26 mouse cellular contexts compared by ENCODE assay signal in genomic region chr2:70551446-70551845, GRCm38 (mm10). TPM values are rescaled to one million over a fixed set of nuclear protein-coding genes. Genes with fewer than 3 reads are reported as not detected.
DNase-seq lines count a peak whose midpoint lies in the region.
"Had no signal": no experiment of that assay in that cellular context is flagged by ENCODE, and none has a peak within 500 bp of the region (broad histone marks: within the 10 kb centered on the region; RNA-seq: fewer than 3 reads in every experiment).

No protein-coding gene starts in this region.

- peaks cover 5% of the 10 kb centered on the region; the same call in 1 of the 2 replicates for H3K4me1 ChIP-seq in heart, embryonic 10.5 days
- H3K4me1 ChIP-seq: forebrain, embryonic 10.5 days; forebrain, embryonic 13.5 days; hindbrain, embryonic 10.5 days; hindbrain, embryonic 13.5 days; intestine, embryonic 15.5 days had no signal

- H3K27me3 ChIP-seq in heart, embryonic 10.5 days (ENCODE audit: insufficient read depth, poor library complexity, severe bottlenecking), result peaks cover 3% of the 10 kb centered on the region; the same call in 1 of the 2 replicates
- H3K27me3 ChIP-seq: forebrain, embryonic 13.5 days; intestine, embryonic 15.5 days; Patski had no signal

- 76% methylated on average over 2 of the region's 2 CpGs for WGBS in heart, embryonic 10.5 days

- peak; percentile 41 for DNase-seq in heart, embryonic 10.5 days (ENCODE audit: low spot score)
- no peak for DNase-seq in heart, postnatal 10 days
- DNase-seq in B cell, adult 2 months, result peak; percentile 23 to 29
- DNase-seq in NIH3T3 (ENCODE audit: low read depth), result peak; percentile 35
- DNase-seq in gastrocnemius, postnatal 25 days, result no peak
- no peak for DNase-seq in adrenal gland, adult 2 months
- DNase-seq: adrenal gland, adult 8-10 months; adrenal gland, postnatal 25 days; cerebellum, adult 18-20 months; cerebellum, adult 9-10 months; cerebellum, postnatal 14 days; gastrocnemius, postnatal 10 days; heart, adult 18-20 months; heart, postnatal 36 days; kidney, adult 11 months had no signal

- no peak overlapping the region for H3K27ac ChIP-seq in heart, embryonic 10.5 days
- H3K27ac ChIP-seq: forebrain, embryonic 10.5 days; forebrain, embryonic 13.5 days; heart, embryonic 13.5 days; hindbrain, embryonic 10.5 days; hindbrain, embryonic 13.5 days; intestine, embryonic 15.5 days had no signal

- H3K9me3 ChIP-seq in heart, embryonic 10.5 days, result no peaks in the 10 kb centered on the region
- H3K9me3 ChIP-seq: forebrain, embryonic 10.5 days; forebrain, embryonic 13.5 days; heart, embryonic 13.5 days; hindbrain, embryonic 10.5 days; hindbrain, embryonic 13.5 days; intestine, embryonic 15.5 days had no signal

- no peaks in the 10 kb centered on the region for H3K36me3 ChIP-seq in heart, embryonic 10.5 days
- H3K36me3 ChIP-seq: forebrain, embryonic 10.5 days; heart, embryonic 13.5 days; hindbrain, embryonic 10.5 days; hindbrain, embryonic 13.5 days; intestine, embryonic 15.5 days had no signal

- H3K4me3 ChIP-seq in heart, embryonic 10.5 days, result no peak overlapping the region
- H3K4me3 ChIP-seq: forebrain, embryonic 10.5 days; forebrain, embryonic 13.5 days; heart, embryonic 13.5 days; hindbrain, embryonic 10.5 days; hindbrain, embryonic 13.5 days; intestine, embryonic 15.5 days had no signal

- intact Hi-C loops in heart, postnatal 10 days (cut with DNase I), result no loop called here

RNA-seq across cellular contexts. Expression of gene Gad1, which starts 1.4 kb away (rescaled TPM):
- 0.15 TPM in 1 of 2 replicates, not detected in the other for polyA plus RNA-seq in heart, embryonic 10.5 days (2016; fragmentation: Nextera tagmentation; extraction: Ambion mirVana)
- under 1 TPM; 0.47 to 0.67 TPM for total RNA-seq in heart, postnatal 10 days (2021)
- under 1 TPM; 0.19 to 0.74 TPM for total RNA-seq in gastrocnemius, postnatal 25 days (2021)
- total RNA-seq in adrenal gland, adult 2 months (2021), result 1 to 10 TPM; 4.2 to 9.5 TPM
- 4.2 and 8.0 TPM in 2 replicates for polyA plus RNA-seq in adrenal gland, adult 2 months (2012; rRNA removed)
- polyA plus RNA-seq: C2C12 had no signal

RNA-seq across cellular contexts. Expression of gene Erich2, which starts 42.8 kb away (rescaled TPM):
- 0.41 and 0.57 TPM in 2 replicates for polyA plus RNA-seq in heart, embryonic 10.5 days (2016; fragmentation: Nextera tagmentation; extraction: Ambion mirVana)
- not detected for total RNA-seq in heart, postnatal 10 days (2021)
- total RNA-seq in gastrocnemius, postnatal 25 days (2021), result not detected
- total RNA-seq in adrenal gland, adult 2 months (2021), result under 1 TPM in 1 of 2 experiments, not detected in 1; 0.17 TPM
- polyA plus RNA-seq in adrenal gland, adult 2 months (2012; rRNA removed), result 0.10 and 0.15 TPM in 2 replicates
- total RNA-seq: ES-E14; gastrocnemius, adult 18-20 months; gastrocnemius, postnatal 10 days; gastrocnemius, postnatal 4 days; heart, postnatal 36 days had no signal

Comparison
In these comparisons a context has a peak if more than half of its experiments do, and no peak if none do; other contexts are left out.
1. DNase-seq: peak in heart, embryonic 10.5 days (single experiment), B cell, adult 2 months (2 of 2) and NIH3T3 (single experiment); none in heart, postnatal 10 days (0 of 2), gastrocnemius, postnatal 25 days (single experiment) and adrenal gland, adult 2 months (single experiment).